Mouse (Mus musculus): ENCODE measurements around the gene Ankfy1. TPM values are rescaled to one million over a fixed set of nuclear protein-coding genes. Genes with fewer than 3 reads are reported as not detected.

Gene Ankfy1
- polyA plus RNA-seq, 1 experiment from 2014 or later, result 33.8 TPM

- H3K27me3 ChIP-seq (ENCODE audit: control insufficient read depth, insufficient read depth, low read length), result no peaks in the 10 kb centered on the region
- H3K4me1 ChIP-seq (replicated peaks; ENCODE audit: control insufficient read depth, insufficient read depth, low read length), result no peaks in the 10 kb centered on the region
- H3K27ac ChIP-seq, result no peak overlapping the region
- H3K9me3 ChIP-seq (ENCODE audit: control insufficient read depth, low read length), result no peaks in the 10 kb centered on the region
- no peak overlapping the region for H3K9ac ChIP-seq
- H3K4me3 ChIP-seq (replicated peaks; ENCODE audit: low read length), result no peak overlapping the region
- ATAC-seq (ENCODE audit: low FRiP score) (no peak), DNase-seq (ENCODE audit: low spot score) (no peak)
- no peak overlapping the region for H3K4me2 ChIP-seq (replicated peaks)
- peaks cover 12% of the 10 kb centered on the region for H3K36me3 ChIP-seq (replicated peaks; ENCODE audit: control insufficient read depth, insufficient read depth)
- 80% methylated on average over 2 of the region's 2 CpGs for WGBS
These were observed 124.4 kb downstream of the Ankfy1 start for GRCm38 (mm10) chr11:72814188-72814587.

GRCm38 (mm10) chr11:72816859-72817258 is 127.1 kb downstream of the Ankfy1 start:
- Histone ChIP-seq H3K4me1 (replicated peaks; ENCODE audit: control insufficient read depth, insufficient read depth, low read length) (no peaks in the 10 kb centered on the region), H3K4me3 (replicated peaks; ENCODE audit: low read length) (no peak overlapping the region), H3K27me3 (ENCODE audit: control insufficient read depth, insufficient read depth, low read length) (no peaks in the 10 kb centered on the region), H3K9ac (no peak overlapping the region), H3K9me3 (ENCODE audit: control insufficient read depth, low read length) (no peaks in the 10 kb centered on the region), H3K4me2 (replicated peaks) (no peak overlapping the region), H3K27ac (no peak overlapping the region), H3K36me3 (replicated peaks; ENCODE audit: control insufficient read depth, insufficient read depth) (peaks cover 36% of the 10 kb centered on the region)
- WGBS, result 94% methylated on average over 1 of the region's 1 CpGs
- DNase-seq (ENCODE audit: low spot score) (no peak), ATAC-seq (ENCODE audit: low FRiP score) (no peak)

DNA sequence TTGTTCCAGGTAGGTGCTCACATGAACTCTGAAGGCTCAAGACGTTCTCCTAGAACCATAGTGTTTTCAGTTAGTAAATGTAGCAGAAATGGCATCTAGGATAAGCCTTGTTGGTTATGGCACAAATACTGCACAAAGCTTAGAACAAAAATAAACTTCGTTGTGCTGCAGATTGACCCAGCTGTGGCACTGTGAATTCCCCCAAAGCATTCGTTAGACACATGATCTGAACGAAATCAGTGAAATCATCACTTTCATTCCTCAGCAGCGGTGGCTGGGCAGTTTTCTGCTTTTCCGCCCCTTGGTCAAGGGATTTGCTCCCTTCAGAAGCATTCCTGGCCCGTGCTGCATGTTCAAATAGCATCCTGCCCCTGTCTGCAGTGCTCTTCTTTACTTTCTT is 128.3 kb downstream of the Ankfy1 start:
- H3K9me3 ChIP-seq (ENCODE audit: control insufficient read depth, low read length), result no peaks in the 10 kb centered on the region
- no peak overlapping the region for H3K9ac ChIP-seq
- no peaks in the 10 kb centered on the region for H3K4me1 ChIP-seq (replicated peaks; ENCODE audit: control insufficient read depth, insufficient read depth, low read length)
- DNase-seq (ENCODE audit: low spot score) (no peak), ATAC-seq (ENCODE audit: low FRiP score) (no peak)
- no peaks in the 10 kb centered on the region for H3K27me3 ChIP-seq (ENCODE audit: control insufficient read depth, insufficient read depth, low read length)
- H3K4me3 ChIP-seq (replicated peaks; ENCODE audit: low read length), result no peak overlapping the region
- WGBS, result 91% methylated on average over 7 of the region's 7 CpGs
- peaks cover 47% of the 10 kb centered on the region for H3K36me3 ChIP-seq (replicated peaks; ENCODE audit: control insufficient read depth, insufficient read depth)
- H3K27ac ChIP-seq, result no peak overlapping the region
- H3K4me2 ChIP-seq (replicated peaks), result no peak overlapping the region

GRCm38 (mm10) chr11:72821041-72821440 is 131.2 kb downstream of the Ankfy1 start:
- H3K36me3 ChIP-seq (replicated peaks; ENCODE audit: control insufficient read depth, insufficient read depth), result peaks cover 74% of the 10 kb centered on the region
- no peak for ATAC-seq (ENCODE audit: low FRiP score)

More at GRCm38 (mm10) chr11:72821041-72821440, 131.2 kb downstream of the Ankfy1 start:
- Histone ChIP-seq H3K9ac (no peak overlapping the region), H3K4me2 (replicated peaks) (no peak overlapping the region), H3K4me1 (replicated peaks; ENCODE audit: control insufficient read depth, insufficient read depth, low read length) (no peaks in the 10 kb centered on the region), H3K27me3 (ENCODE audit: control insufficient read depth, insufficient read depth, low read length) (no peaks in the 10 kb centered on the region), H3K27ac (no peak overlapping the region), H3K9me3 (ENCODE audit: control insufficient read depth, low read length) (no peaks in the 10 kb centered on the region), H3K4me3 (replicated peaks; ENCODE audit: low read length) (no peak overlapping the region)
- WGBS, result 92% methylated on average over 7 of the region's 7 CpGs
- DNase-seq (ENCODE audit: low spot score), result no peak

Small RNAs within 50 kb of the gene (microRNA-seq; reads per million reads assigned to microRNA genes)
- gene Gm25678, result not detected

Other genes with a start within 250 kb of the Ankfy1 start
- 54.1 and 63.3 TPM in 2 replicates for gene Mybbp1a, start 248.7 kb upstream of the Ankfy1 start, polyA plus RNA-seq (2014; fragmentation: Nextera tagmentation; extraction: Ambion mirVana)
- gene Spns2, start 200.1 kb upstream of the Ankfy1 start, polyA plus RNA-seq (2014; fragmentation: Nextera tagmentation; extraction: Ambion mirVana), result 11.9 and 12.4 TPM in 2 replicates
- 0.11 and 0.23 TPM in 2 replicates for gene Spns3, start 139.5 kb upstream of the Ankfy1 start, polyA plus RNA-seq (2014; fragmentation: Nextera tagmentation; extraction: Ambion mirVana)
- 92.9 and 102 TPM in 2 replicates for gene Ube2g1, start 82.7 kb upstream of the Ankfy1 start, polyA plus RNA-seq (2014; fragmentation: Nextera tagmentation; extraction: Ambion mirVana)
- gene Cyb5d2, start 106.1 kb downstream of the Ankfy1 start, polyA plus RNA-seq (2014; fragmentation: Nextera tagmentation; extraction: Ambion mirVana), result 5.9 and 7.3 TPM in 2 replicates
- 16.4 and 18.5 TPM in 2 replicates for gene Zzef1, start 106.2 kb downstream of the Ankfy1 start, polyA plus RNA-seq (2014; fragmentation: Nextera tagmentation; extraction: Ambion mirVana)